Mouse (Mus musculus) thymus, postnatal 10 days (tissue): ENCODE results near the gene Olfr380.

Experiments used
- DNase-seq, 2 experiments: peaks; one replicate each; pipeline ENCODE4 v3.0.0; 2021; ENCODE audit warnings: low spot score in 2 of 2

The Olfr380 gene

DNA sequence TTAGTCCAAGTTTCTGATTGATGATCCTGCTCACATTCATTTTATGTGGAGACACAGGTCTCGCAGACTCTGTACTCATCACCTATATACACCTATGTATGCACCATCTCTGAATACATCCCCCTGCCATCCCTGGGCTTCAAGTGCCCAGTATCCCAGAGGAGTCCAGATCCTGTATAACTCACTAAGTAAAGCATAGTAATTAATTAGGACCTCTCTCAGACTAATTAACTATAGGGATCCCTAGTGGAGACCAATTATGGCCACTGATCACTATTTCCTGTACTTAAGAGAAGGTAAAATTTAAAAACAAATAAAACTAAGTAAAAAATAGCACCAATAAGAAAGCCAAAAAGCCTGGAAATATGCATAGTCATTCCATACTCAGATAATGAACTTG, at the start of gene Olfr380:
Olfr380 (minus strand) TSS at position 101 of the 400 bp plus-strand sequence.
- DNase-seq = no peak

DNA sequence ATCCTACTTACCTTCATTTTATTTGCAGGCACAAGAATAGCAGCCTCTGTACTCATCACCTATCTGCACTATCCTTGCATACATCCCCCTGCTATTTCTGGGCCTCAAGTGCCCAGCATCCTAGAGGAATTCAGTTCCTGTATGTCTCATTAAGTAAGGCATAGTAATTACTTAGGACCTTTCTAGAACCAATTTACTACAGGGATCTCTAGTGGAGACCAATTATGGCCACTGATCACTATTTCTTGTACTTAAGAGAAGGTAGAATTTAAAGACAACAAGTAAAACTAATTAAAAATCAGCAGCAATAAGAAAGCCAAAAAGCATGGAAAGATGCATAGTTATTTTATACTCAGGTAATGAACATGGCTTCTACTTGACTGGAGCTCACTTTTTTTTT, 34.2 kb upstream of the Olfr380 start, which contains the start of gene Olfr381:
Olfr381 (minus strand) TSS at position 101 of the 400 bp plus-strand sequence.
- DNase-seq = no peak

DNA sequence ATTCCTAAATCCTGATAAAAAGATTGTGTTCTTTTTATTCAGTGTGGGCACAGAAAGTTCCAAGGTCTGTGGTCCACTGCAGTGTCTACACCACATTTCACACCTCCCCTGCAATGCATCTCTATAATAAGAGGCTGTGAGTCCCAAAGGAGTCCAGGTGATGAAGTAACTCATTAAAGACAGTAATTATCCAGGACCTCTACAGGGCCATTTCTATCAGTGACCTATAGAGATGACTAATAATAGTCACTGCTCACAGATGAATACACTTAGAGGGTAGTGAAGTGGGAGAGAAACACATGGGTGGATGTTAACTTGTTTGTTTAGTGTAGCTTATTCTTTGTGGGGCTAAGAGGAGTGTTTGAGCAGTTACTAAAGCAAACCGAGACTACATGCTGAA, 28.9 kb downstream of the Olfr380 start, which contains the start of gene Olfr378:
Olfr378 (minus strand) TSS at position 101 of the 400 bp plus-strand sequence.
- no peak for DNase-seq
